Mouse (Mus musculus): ENCODE measurements around the gene Abcf2. TPM values are rescaled to one million over a fixed set of nuclear protein-coding genes. Genes with fewer than 3 reads are reported as not detected.

Abcf2 gene
- 37.4 to 43.1 TPM (median 40.0 TPM) in 4 replicates for total RNA-seq (2023; ENCODE audit: inconsistent age)

DNA sequence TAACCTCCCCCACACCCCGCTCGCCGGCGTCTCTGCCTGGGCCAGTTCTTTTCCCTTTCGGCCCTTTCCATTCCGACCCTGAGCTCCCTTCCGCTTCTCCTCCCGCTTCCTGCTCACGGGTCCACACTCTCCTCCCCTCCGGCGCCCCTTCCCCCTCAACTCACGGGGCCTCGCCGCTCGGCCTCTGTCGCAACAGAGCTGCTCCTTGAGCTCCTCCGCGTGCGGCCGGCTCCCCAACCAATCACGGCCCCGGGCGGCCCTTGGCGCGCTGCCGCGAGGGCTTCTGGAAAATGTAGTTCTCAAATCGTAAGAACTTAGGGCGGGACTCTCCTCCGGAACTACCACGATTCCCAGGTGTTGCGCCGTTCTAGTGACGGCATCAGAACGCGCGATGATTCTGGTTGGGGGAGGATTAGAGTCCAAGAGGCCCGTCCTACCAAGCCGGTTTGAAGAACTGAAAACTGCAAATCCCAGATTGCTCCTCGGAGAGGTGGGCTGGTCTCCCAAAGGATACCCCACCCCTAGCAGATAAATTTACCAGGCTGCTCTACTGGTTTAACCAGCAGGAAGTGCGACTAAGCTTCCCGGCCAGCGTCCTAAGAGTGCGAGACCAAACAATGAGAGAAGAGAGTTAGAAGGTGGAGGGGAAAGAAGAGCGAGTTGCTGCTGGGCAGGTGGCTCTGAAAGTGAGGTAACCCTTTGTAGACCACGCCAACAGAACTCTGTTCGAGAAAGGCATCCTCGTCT is at the start of gene Abcf2:
TSS of gene Abcf2 (minus strand) at position 285 of the 747 bp plus-strand sequence.

DNA sequence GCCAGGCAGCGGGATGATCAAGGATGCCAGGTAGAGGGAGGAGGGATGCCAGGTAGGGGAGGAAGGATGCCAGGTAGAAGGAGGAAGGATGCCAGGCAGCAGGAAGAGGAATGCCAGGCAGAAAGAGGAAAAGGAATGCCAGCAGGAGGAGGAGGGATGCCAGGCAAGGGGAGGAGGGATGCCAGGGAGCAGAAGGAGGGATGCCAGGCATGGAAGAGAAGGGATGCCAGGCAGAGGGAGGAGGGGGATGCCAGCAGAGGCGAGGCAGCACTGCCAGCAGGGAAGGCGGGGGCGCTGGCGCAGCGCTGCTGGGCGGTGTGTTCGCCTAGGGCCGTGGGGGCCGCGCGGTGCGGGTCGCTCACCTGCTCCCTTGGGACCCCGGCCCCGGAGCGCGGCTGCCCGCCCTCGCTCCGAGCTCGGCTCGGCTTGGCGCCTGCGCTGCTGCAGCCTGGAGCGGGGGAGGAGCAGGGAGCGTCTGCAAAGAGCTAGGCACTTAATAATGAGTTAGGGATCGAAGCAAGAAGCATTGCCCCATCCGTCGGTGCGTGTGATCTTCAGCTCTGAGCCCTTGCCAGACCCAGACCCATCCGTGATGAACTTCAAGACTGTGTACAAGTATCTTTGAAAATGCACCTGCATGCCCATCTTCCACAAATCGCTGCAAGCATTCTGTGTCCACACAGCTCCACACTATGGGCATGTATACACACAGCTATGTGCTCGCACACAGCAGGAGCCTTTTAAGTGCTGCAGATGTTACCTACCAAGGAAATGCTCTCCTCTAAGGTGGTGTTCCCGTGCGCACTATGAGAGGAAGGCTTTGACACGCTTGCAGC is 46.9 kb upstream of the Abcf2 start, which contains the start of gene Smarcd3:
TSS of gene Smarcd3 (minus strand) at position 426 of the 836 bp plus-strand sequence.

DNA sequence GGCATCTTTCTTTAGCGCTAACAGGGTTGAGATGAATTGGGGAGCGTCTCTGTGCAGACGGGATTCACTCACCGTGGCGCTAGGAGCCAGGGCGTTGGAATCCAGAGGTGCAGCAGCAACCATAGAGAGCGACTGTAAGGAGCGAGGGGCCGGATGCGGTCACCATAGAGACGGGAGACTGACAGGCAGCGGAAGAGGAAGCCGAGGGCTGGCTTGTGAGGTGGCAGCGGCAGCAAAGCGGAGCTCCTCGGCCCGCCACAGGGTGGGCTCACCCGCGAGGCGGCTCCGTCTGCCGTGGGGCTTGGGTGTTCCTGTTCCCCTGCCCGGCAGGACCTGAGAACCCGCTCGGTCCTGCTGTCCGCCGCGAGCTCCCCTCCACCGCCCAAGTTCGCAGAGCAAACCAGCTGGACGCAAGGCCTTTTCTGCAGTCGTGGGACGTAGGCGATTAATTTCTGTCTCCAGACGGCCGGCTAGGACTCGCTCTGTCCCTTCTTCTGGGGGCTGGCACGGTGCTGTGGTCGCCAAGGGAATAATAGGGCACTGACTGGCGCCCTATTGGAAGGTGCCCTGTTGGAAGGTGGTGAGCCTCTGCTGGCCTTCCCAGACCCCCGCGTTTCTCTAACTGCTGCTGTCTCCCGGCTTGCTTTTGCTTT is 9.4 kb upstream of the Abcf2 start, which contains the start of gene Chpf2:
TSS of gene Chpf2 (plus strand) at position 195 of the 653 bp plus-strand sequence.

DNA sequence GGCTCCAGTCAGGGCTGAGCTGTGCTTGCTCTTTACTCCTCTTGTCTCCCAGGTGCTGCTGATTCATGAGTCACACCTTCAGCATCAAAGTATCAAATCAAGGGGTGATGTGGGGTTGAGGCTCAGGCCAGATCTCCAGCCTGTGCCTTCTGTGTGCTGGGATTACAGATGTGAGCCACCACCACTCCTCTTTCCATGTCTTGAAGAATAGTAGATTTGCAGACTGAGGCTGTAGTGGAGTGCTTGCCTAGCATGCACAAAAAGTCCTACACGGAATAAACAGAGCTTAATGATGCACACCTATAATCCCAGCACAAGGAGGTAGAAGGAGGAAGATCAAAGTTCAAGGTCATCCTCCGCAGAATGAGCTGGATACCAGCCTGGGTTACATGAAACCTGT is 20.6 kb downstream of the Abcf2 start, which contains the start of gene 4931409K22Rik:
TSS of gene 4931409K22Rik (minus strand) at position 101 of the 400 bp plus-strand sequence.

DNA sequence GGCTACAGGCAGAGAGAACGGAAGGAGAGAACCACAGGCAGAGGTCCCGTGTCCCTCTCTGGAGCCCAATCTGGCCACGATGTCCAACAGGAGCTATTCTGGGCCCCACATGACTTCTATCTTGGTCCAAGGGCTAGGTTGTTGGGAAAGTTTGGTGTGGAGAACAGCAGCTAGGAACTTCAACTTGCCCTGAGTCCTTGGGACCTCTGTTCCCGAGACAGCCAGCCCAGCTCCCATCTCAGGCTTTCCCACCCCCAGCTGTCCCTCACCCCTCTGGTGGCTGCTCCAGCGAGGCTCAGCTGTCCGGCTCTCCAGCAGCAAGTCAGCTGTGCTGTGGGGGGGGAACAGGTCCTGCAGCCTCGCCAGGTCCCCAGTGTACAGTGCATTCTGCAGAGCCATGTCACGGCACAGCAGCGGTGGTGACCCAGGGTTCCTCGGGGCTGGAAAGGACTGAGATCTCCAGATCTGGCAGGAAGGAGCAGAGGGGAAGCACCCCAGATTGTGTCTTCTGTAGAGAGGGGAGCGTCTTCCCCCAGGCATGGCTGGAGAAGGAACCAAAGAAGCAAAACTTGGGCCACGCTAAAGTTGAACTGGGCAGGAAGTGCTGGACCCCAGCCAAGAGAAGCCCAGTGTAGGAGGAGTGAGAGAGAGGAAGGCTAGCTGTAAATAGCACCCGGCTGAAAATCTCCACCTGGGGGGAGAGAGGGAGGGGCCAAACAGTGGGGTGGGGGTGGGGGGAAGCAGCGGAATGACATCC is 36.7 kb downstream of the Abcf2 start, which contains the start of gene Asb10:
TSS of gene Asb10 (minus strand) at position 592 of the 757 bp plus-strand sequence.

DNA sequence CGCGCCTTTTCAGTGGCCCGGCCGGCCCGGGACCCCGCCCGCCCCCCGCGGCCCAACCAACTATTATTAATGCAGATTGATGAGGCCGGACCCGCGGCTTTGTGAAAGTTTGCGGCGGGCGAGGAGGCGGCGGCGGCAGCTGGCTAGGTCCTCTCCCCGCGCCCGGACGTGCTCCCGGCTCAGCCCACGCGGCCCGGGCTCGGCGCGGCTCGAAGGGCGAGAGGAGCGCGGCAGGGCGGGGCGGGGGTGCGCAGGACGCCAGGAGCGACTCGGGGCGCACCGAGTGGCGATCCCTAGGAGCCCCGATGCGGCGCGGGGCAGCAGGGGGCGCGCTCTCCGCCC is 50.4 kb downstream of the Abcf2 start, which contains the start of gene Gbx1:
TSS of gene Gbx1 (minus strand) at position 314 of the 342 bp plus-strand sequence.

Other genes with a start within 250 kb of the Abcf2 start
- gene Kcnh2, start 225.9 kb downstream of the Abcf2 start, total RNA-seq (2023; ENCODE audit: inconsistent age), result not detected in 4 replicates
- gene Nos3, start 212.7 kb downstream of the Abcf2 start, total RNA-seq (2023; ENCODE audit: inconsistent age), result 0.15 to 0.35 TPM (median 0.32 TPM) in 4 replicates
- not detected in 4 replicates for gene Atg9b, start 185.3 kb downstream of the Abcf2 start, total RNA-seq (2023; ENCODE audit: inconsistent age)
- gene Abcb8, start 183.8 kb downstream of the Abcf2 start, total RNA-seq (2023; ENCODE audit: inconsistent age), result 21.3 to 25.4 TPM (median 23.8 TPM) in 4 replicates
- gene Asic3, start 164.1 kb downstream of the Abcf2 start, total RNA-seq (2023; ENCODE audit: inconsistent age), result not detected in 4 replicates
- 31.0 to 38.3 TPM (median 34.1 TPM) in 4 replicates for gene Cdk5, start 153.9 kb downstream of the Abcf2 start, total RNA-seq (2023; ENCODE audit: inconsistent age)
- gene Slc4a2, start 153.6 kb downstream of the Abcf2 start, total RNA-seq (2023; ENCODE audit: inconsistent age), result 61.9 to 68.1 TPM (median 62.6 TPM) in 4 replicates
- 83.5 to 99.7 TPM (median 90.5 TPM) in 4 replicates for gene Fastk, start 132.2 kb downstream of the Abcf2 start, total RNA-seq (2023; ENCODE audit: inconsistent age)
- gene Tmub1, start 129.6 kb downstream of the Abcf2 start, total RNA-seq (2023; ENCODE audit: inconsistent age), result 24.9 to 27.6 TPM (median 26.1 TPM) in 4 replicates
- gene Agap3, start 125.3 kb downstream of the Abcf2 start, total RNA-seq (2023; ENCODE audit: inconsistent age), result 40.0 to 49.3 TPM (median 44.5 TPM) in 4 replicates
- not detected in 4 replicates for gene Gbx1, start 50.3 kb downstream of the Abcf2 start, total RNA-seq (2023; ENCODE audit: inconsistent age)
- gene Asb10, start 36.5 kb downstream of the Abcf2 start, total RNA-seq (2023; ENCODE audit: inconsistent age), result not detected in 4 replicates
- gene 4931409K22Rik, start 20.7 kb downstream of the Abcf2 start, total RNA-seq (2023; ENCODE audit: inconsistent age), result not detected in 4 replicates
- 34.0 to 42.1 TPM (median 40.7 TPM) in 4 replicates for gene Chpf2, start 9.3 kb upstream of the Abcf2 start, total RNA-seq (2023; ENCODE audit: inconsistent age)
- gene Smarcd3, start 46.9 kb upstream of the Abcf2 start, total RNA-seq (2023; ENCODE audit: inconsistent age), result 0.45 TPM in 1 of 4 replicates, not detected in the others
- gene Nub1, start 108.1 kb upstream of the Abcf2 start, total RNA-seq (2023; ENCODE audit: inconsistent age), result 90.0 to 95.9 TPM (median 92.3 TPM) in 4 replicates
- gene Wdr86, start 153.3 kb upstream of the Abcf2 start, total RNA-seq (2023; ENCODE audit: inconsistent age), result not detected in 4 replicates
- not detected in 4 replicates for gene Crygn, start 180.5 kb upstream of the Abcf2 start, total RNA-seq (2023; ENCODE audit: inconsistent age)

Measured in B cell, adult (primary cell).